Mouse (Mus musculus) bone marrow, adult 2 months (tissue): ENCODE results near the gene Pde4c.

Experiments
- CTCF ChIP-seq: fragments of 200-500 bp; IDR thresholded peaks from 2 replicates; pipeline ENCODE4 v1.5.1; 2011; ENCODE audit warnings: low read length, control low read depth; ENCODE audit not compliant: control insufficient read depth, insufficient read depth
- POLR2A ChIP-seq: fragments of 200-500 bp; IDR thresholded peaks from 2 replicates; pipeline ENCODE4 v1.6.1; 2011; ENCODE audit warnings: low read depth, mild to moderate bottlenecking, control low read depth, low read length, borderline replicate concordance; ENCODE audit not compliant: control insufficient read depth

- TF ChIP-seq CTCF (no peak), POLR2A (no peak)
Measured at GRCm38 (mm10) chr8:70749097-70749674, 25.7 kb downstream of the Pde4c start.
